Mouse (Mus musculus): ENCODE measurements at regions not wholly inside any gene's neighbourhood (a gene's known extent, or its start where the extent isn't known, plus 50 kb on each side); places are given as distances from the start of the nearest gene placed in this dataset.

- no peak for TF ChIP-seq CTCF (IDR thresholded peaks at IDR 0.05; ENCODE audit: insufficient read depth, low read depth, low read length)
- no peak for TF ChIP-seq POLR2A (IDR thresholded peaks at IDR 0.05; ENCODE audit: insufficient read depth, low read depth, low read length)
Observed at GRCm38 (mm10) chr11:111324453-111325010, 258.6 kb downstream of the Kcnj2 start.
